Comparison of ENCODE assay signal across 16 mouse cellular contexts in genomic region chr7:89088141-89088540, GRCm38 (mm10).
"Had no signal": no experiment of that assay in that cellular context is flagged by ENCODE, and none has a peak within 500 bp of the region (broad histone marks: within the 10 kb centered on the region; RNA-seq: fewer than 3 reads in every experiment).

No protein-coding gene starts in this region.

- DNase-seq: lung, adult 18-20 months; lung, embryonic 14.5 days; lung, postnatal 10 days; lung, postnatal 4 days; midbrain, embryonic 14.5 days; right cerebral cortex, postnatal 14 days; thymus, adult 2 months; thymus, postnatal 25 days had no signal

- H3K4me1 ChIP-seq: liver, embryonic 12.5 days; megakaryocyte, embryonic 14.5 days; neural tube, embryonic 12.5 days; stomach, embryonic 15.5 days had no signal

- H3K36me3 ChIP-seq: liver, embryonic 12.5 days; neural tube, embryonic 12.5 days; stomach, embryonic 15.5 days had no signal

- H3K27ac ChIP-seq: liver, embryonic 12.5 days; liver, embryonic 14.5 days; neural tube, embryonic 12.5 days; stomach, embryonic 15.5 days; stomach, postnatal 0 days had no signal

- H3K9me3 ChIP-seq: liver, embryonic 12.5 days; megakaryocyte, embryonic 14.5 days; neural tube, embryonic 12.5 days; stomach, embryonic 15.5 days had no signal

- ATAC-seq: liver, embryonic 12.5 days; midbrain, embryonic 16.5 days had no signal

- H3K27me3 ChIP-seq: liver, embryonic 12.5 days; megakaryocyte, embryonic 14.5 days; neural tube, embryonic 12.5 days; stomach, embryonic 15.5 days had no signal

- H3K9ac ChIP-seq: liver, embryonic 12.5 days; liver, embryonic 14.5 days; lung, embryonic 14.5 days; neural tube, embryonic 12.5 days; stomach, embryonic 15.5 days had no signal

- H3K4me2 ChIP-seq: liver, embryonic 12.5 days; lung, embryonic 14.5 days; midbrain, embryonic 11.5 days; neural tube, embryonic 12.5 days; stomach, embryonic 15.5 days had no signal

- H3K4me3 ChIP-seq: liver, embryonic 12.5 days; megakaryocyte, embryonic 14.5 days; neural tube, embryonic 12.5 days; stomach, embryonic 15.5 days had no signal
